Comparison of ENCODE assay signal across 9 mouse cellular contexts in the genomic region with DNA sequence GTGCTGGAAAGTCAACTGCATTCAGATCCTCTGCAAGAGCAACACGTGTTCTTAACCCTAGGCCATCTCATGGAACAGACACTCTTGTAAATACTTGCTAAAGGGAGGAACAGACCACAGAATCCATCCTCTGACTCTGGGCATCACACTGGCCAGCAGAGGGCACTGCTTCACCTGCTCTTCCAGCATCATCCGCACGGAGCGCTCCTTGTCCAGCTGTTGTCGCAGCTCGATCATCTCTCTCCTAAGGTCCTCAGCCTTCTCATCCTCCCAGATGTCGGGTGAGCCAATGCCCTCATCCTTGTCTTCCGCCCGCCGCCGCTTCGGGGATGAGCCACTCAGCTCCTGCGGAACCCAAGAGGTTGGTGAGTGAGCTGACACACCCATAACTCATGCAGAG. TPM values are rescaled to one million over a fixed set of nuclear protein-coding genes. Genes with fewer than 3 reads are reported as not detected.
DNase-seq lines count a peak whose midpoint lies in the region; ATAC-seq lines count a peak whose summit lies in the region.
"Had no signal": no experiment of that assay in that cellular context is flagged by ENCODE, and none has a peak within 500 bp of the region (broad histone marks: within the 10 kb centered on the region; RNA-seq: fewer than 3 reads in every experiment).

No protein-coding gene starts in this region.

- peaks cover 46% of the 10 kb centered on the region for H3K36me3 ChIP-seq in embryonic facial prominence, embryonic 12.5 days
- peaks cover 49% of the 10 kb centered on the region for H3K36me3 ChIP-seq in heart, embryonic 10.5 days
- H3K36me3 ChIP-seq in kidney, embryonic 16.5 days (ENCODE audit: insufficient read depth, low read length) = peaks cover 37% of the 10 kb centered on the region
- peaks cover 12% of the 10 kb centered on the region for H3K36me3 ChIP-seq in liver, embryonic 16.5 days (ENCODE audit: control insufficient read depth, insufficient read depth)
- peaks cover 34% of the 10 kb centered on the region for H3K36me3 ChIP-seq in neural tube, embryonic 13.5 days

- H3K4me3 ChIP-seq in embryonic facial prominence, embryonic 12.5 days = no peak overlapping the region
- H3K4me3 ChIP-seq in heart, embryonic 10.5 days = no peak overlapping the region
- H3K4me3 ChIP-seq in kidney, embryonic 16.5 days (ENCODE audit: low read length) = no peak overlapping the region
- H3K4me3 ChIP-seq in liver, embryonic 16.5 days (ENCODE audit: low read depth, low read length) = no peak overlapping the region
- H3K4me3 ChIP-seq in neural tube, embryonic 13.5 days = no peak overlapping the region
- H3K4me3 ChIP-seq: erythroblast, embryonic 14.5 days had no signal

- DNase-seq in CD4-positive helper T cell, adult 2 months (ENCODE audit: low read depth, low spot score) = peak; percentile 56
- peak; percentile 82 for DNase-seq in adrenal gland, postnatal 14 days
- DNase-seq in heart, embryonic 10.5 days (ENCODE audit: low spot score) = peak; percentile 87
- peak; percentile 59 for DNase-seq in thymus, postnatal 0 days (ENCODE audit: low spot score)

- 44% methylated on average over 13 of the region's 13 CpGs for WGBS in embryonic facial prominence, embryonic 12.5 days
- WGBS in heart, embryonic 10.5 days = 48% methylated on average over 13 of the region's 13 CpGs
- 33% methylated on average over 13 of the region's 13 CpGs for WGBS in kidney, embryonic 16.5 days
- WGBS in liver, embryonic 16.5 days (ENCODE audit: insufficient replicate concordance) = 34% methylated on average over 13 of the region's 13 CpGs
- WGBS in neural tube, embryonic 13.5 days = 46% methylated on average over 13 of the region's 13 CpGs

- H3K9ac ChIP-seq in embryonic facial prominence, embryonic 12.5 days = no peak overlapping the region
- 0 out of 2 replicates have a peak overlapping the region, but pooled peaks have one; percentile 9 for H3K9ac ChIP-seq in kidney, embryonic 16.5 days (replicated peaks; ENCODE audit: low read length)
- no peak overlapping the region for H3K9ac ChIP-seq in liver, embryonic 16.5 days (ENCODE audit: low read depth, low read length)
- H3K9ac ChIP-seq in neural tube, embryonic 13.5 days = no peak overlapping the region

- H3K4me2 ChIP-seq in embryonic facial prominence, embryonic 12.5 days (replicated peaks) = no peak overlapping the region
- H3K4me2 ChIP-seq in kidney, embryonic 16.5 days (replicated peaks; ENCODE audit: low read depth, low read length) = no peak overlapping the region
- no peak overlapping the region for H3K4me2 ChIP-seq in liver, embryonic 16.5 days (ENCODE audit: low read depth, low read length)
- no peak overlapping the region for H3K4me2 ChIP-seq in neural tube, embryonic 13.5 days

- peaks cover 32% of the 10 kb centered on the region for H3K4me1 ChIP-seq in embryonic facial prominence, embryonic 12.5 days
- peaks cover 45% of the 10 kb centered on the region for H3K4me1 ChIP-seq in heart, embryonic 10.5 days
- peaks cover 16% of the 10 kb centered on the region for H3K4me1 ChIP-seq in kidney, embryonic 16.5 days (ENCODE audit: insufficient read depth, low read length)
- peaks cover 47% of the 10 kb centered on the region for H3K4me1 ChIP-seq in liver, embryonic 16.5 days (ENCODE audit: control insufficient read depth, low read depth, low read length)
- peaks cover 20% of the 10 kb centered on the region for H3K4me1 ChIP-seq in neural tube, embryonic 13.5 days (replicated peaks)

- H3K27me3 ChIP-seq in embryonic facial prominence, embryonic 12.5 days = no peaks in the 10 kb centered on the region
- H3K27me3 ChIP-seq in heart, embryonic 10.5 days (ENCODE audit: insufficient read depth, poor library complexity, severe bottlenecking) = no peaks in the 10 kb centered on the region
- H3K27me3 ChIP-seq in kidney, embryonic 16.5 days (ENCODE audit: insufficient read depth, low read length) = no peaks in the 10 kb centered on the region
- H3K27me3 ChIP-seq in liver, embryonic 16.5 days (ENCODE audit: control insufficient read depth, insufficient read depth, low read depth, low read length) = no peaks in the 10 kb centered on the region
- no peaks in the 10 kb centered on the region for H3K27me3 ChIP-seq in neural tube, embryonic 13.5 days

- no peak overlapping the region for H3K27ac ChIP-seq in embryonic facial prominence, embryonic 12.5 days
- H3K27ac ChIP-seq in heart, embryonic 10.5 days = 0 out of 2 replicates have a peak overlapping the region, but pooled peaks have one; percentile 38
- H3K27ac ChIP-seq in kidney, embryonic 16.5 days (ENCODE audit: low read length) = no peak overlapping the region
- H3K27ac ChIP-seq in liver, embryonic 16.5 days (ENCODE audit: low read length) = no peak overlapping the region
- H3K27ac ChIP-seq in neural tube, embryonic 13.5 days (replicated peaks) = no peak overlapping the region

- peak; percentile 17; the same call in 1 of the 2 replicates for ATAC-seq in embryonic facial prominence, embryonic 12.5 days (ENCODE audit: insufficient number of reproducible peaks, insufficient read depth, low FRiP score, low TSS enrichment)
- ATAC-seq in kidney, embryonic 16.5 days (ENCODE audit: low FRiP score, low TSS enrichment) = peak; percentile 52; the same call in 1 of the 2 replicates
- peak; percentile 36 for ATAC-seq in liver, embryonic 16.5 days (ENCODE audit: low read depth)
- peak; percentile 64; the same call in 1 of the 2 replicates for ATAC-seq in neural tube, embryonic 13.5 days (ENCODE audit: low read depth)

- no peaks in the 10 kb centered on the region for H3K9me3 ChIP-seq in embryonic facial prominence, embryonic 12.5 days
- H3K9me3 ChIP-seq in heart, embryonic 10.5 days = no peaks in the 10 kb centered on the region
- H3K9me3 ChIP-seq in kidney, embryonic 16.5 days (ENCODE audit: low read length) = no peaks in the 10 kb centered on the region
- H3K9me3 ChIP-seq in liver, embryonic 16.5 days (replicated peaks; ENCODE audit: control insufficient read depth, low read length) = no peaks in the 10 kb centered on the region
- no peaks in the 10 kb centered on the region for H3K9me3 ChIP-seq in neural tube, embryonic 13.5 days

RNA-seq across cellular contexts. Expression of a gene that starts 8.6 kb away (rescaled TPM):
- total RNA-seq in adrenal gland, postnatal 14 days (2021) = 5.7 and 9.2 TPM in 2 replicates
- polyA plus RNA-seq in embryonic facial prominence, embryonic 12.5 days (2016; fragmentation: Nextera tagmentation; extraction: Ambion mirVana) = 27.8 and 31.5 TPM in 2 replicates
- 9.5 and 17.5 TPM in 2 replicates for polyA plus RNA-seq in heart, embryonic 10.5 days (2016; fragmentation: Nextera tagmentation; extraction: Ambion mirVana)
- polyA plus RNA-seq in kidney, embryonic 16.5 days (2015; fragmentation: Nextera tagmentation; extraction: Ambion mirVana) = 21.8 and 25.5 TPM in 2 replicates
- polyA plus RNA-seq in liver, embryonic 16.5 days (2015; fragmentation: Nextera tagmentation; extraction: Ambion mirVana) = 4.7 and 4.8 TPM in 2 replicates
- 10.2 TPM in 2 replicates for polyA plus RNA-seq in neural tube, embryonic 13.5 days (2015; fragmentation: Nextera tagmentation; extraction: Ambion mirVana)
- 16.5 and 19.7 TPM in 2 replicates for polyA plus RNA-seq in thymus, postnatal 0 days (2015; fragmentation: Nextera tagmentation; extraction: Ambion mirVana)

RNA-seq across cellular contexts. Expression of a gene that starts 9.4 kb away (rescaled TPM):
- 11.5 and 16.2 TPM in 2 replicates for total RNA-seq in adrenal gland, postnatal 14 days (2021)
- 29.5 and 31.9 TPM in 2 replicates for polyA plus RNA-seq in embryonic facial prominence, embryonic 12.5 days (2016; fragmentation: Nextera tagmentation; extraction: Ambion mirVana)
- polyA plus RNA-seq in heart, embryonic 10.5 days (2016; fragmentation: Nextera tagmentation; extraction: Ambion mirVana) = 87.3 and 201 TPM in 2 replicates
- polyA plus RNA-seq in kidney, embryonic 16.5 days (2015; fragmentation: Nextera tagmentation; extraction: Ambion mirVana) = 18.2 and 19.2 TPM in 2 replicates
- polyA plus RNA-seq in liver, embryonic 16.5 days (2015; fragmentation: Nextera tagmentation; extraction: Ambion mirVana) = 2.9 and 4.4 TPM in 2 replicates
- 28.9 and 31.8 TPM in 2 replicates for polyA plus RNA-seq in neural tube, embryonic 13.5 days (2015; fragmentation: Nextera tagmentation; extraction: Ambion mirVana)
- polyA plus RNA-seq in thymus, postnatal 0 days (2015; fragmentation: Nextera tagmentation; extraction: Ambion mirVana) = 5.6 and 6.9 TPM in 2 replicates
- polyA plus RNA-seq: erythroblast, embryonic 14.5 days had no signal

RNA-seq across cellular contexts. Expression of a gene that starts 43.5 kb away (rescaled TPM):
- total RNA-seq in adrenal gland, postnatal 14 days (2021) = 23.7 and 25.1 TPM in 2 replicates
- polyA plus RNA-seq in embryonic facial prominence, embryonic 12.5 days (2016; fragmentation: Nextera tagmentation; extraction: Ambion mirVana) = 33.0 and 33.4 TPM in 2 replicates
- 13.9 and 20.7 TPM in 2 replicates for polyA plus RNA-seq in heart, embryonic 10.5 days (2016; fragmentation: Nextera tagmentation; extraction: Ambion mirVana)
- 43.6 and 53.6 TPM in 2 replicates for polyA plus RNA-seq in kidney, embryonic 16.5 days (2015; fragmentation: Nextera tagmentation; extraction: Ambion mirVana)
- polyA plus RNA-seq in liver, embryonic 16.5 days (2015; fragmentation: Nextera tagmentation; extraction: Ambion mirVana) = 2.1 and 2.5 TPM in 2 replicates
- 22.2 and 28.8 TPM in 2 replicates for polyA plus RNA-seq in neural tube, embryonic 13.5 days (2015; fragmentation: Nextera tagmentation; extraction: Ambion mirVana)
- polyA plus RNA-seq in thymus, postnatal 0 days (2015; fragmentation: Nextera tagmentation; extraction: Ambion mirVana) = 3.6 and 5.3 TPM in 2 replicates
